8 mouse cellular contexts compared by ENCODE assay signal in genomic region chr2:148045937-148046798, GRCm38 (mm10). TPM values are rescaled to one million over a fixed set of nuclear protein-coding genes. Genes with fewer than 3 reads are reported as not detected.
A peak's percentile ranks its signal among the peaks of the same experiment; 100 is the strongest.
DNase-seq lines count a peak whose midpoint lies in the region; ATAC-seq and TF ChIP-seq lines count a peak whose summit lies in the region.

No protein-coding gene starts in this region.

- H3ac ChIP-seq in C2C12 (ENCODE audit: control insufficient read depth, insufficient read length, low read depth) = peak overlapping the region; percentile 59

- peaks cover 9% of the 10 kb centered on the region for H3K79me2 ChIP-seq in C2C12 (ENCODE audit: control insufficient read depth, insufficient read depth)

- no peaks in the 10 kb centered on the region for H3K9me3 ChIP-seq in embryonic facial prominence, embryonic 11.5 days (replicated peaks; ENCODE audit: control insufficient read depth, low read length)
- no peaks in the 10 kb centered on the region for H3K9me3 ChIP-seq in intestine, embryonic 14.5 days (ENCODE audit: control insufficient read depth, low read length)

- DNase-seq in embryonic facial prominence, embryonic 11.5 days (ENCODE audit: low spot score) = no peak
- DNase-seq in intestine, embryonic 14.5 days (ENCODE audit: low spot score) = peak; percentile 76
- peak; percentile 63 for DNase-seq in lung, postnatal 14 days
- DNase-seq in ovary, postnatal 36 days (ENCODE audit: low spot score) = no peak
- DNase-seq in right cerebral cortex, postnatal 14 days = no peak
- DNase-seq in thymus, postnatal 10 days (ENCODE audit: low spot score in 2 of 2) = no peak
- no peak for DNase-seq in right cerebral cortex, adult 2 months (ENCODE audit: low spot score in 2 of 2)

- peaks cover 13% of the 10 kb centered on the region for H3K36me3 ChIP-seq in C2C12 (ENCODE audit: control insufficient read depth, insufficient read depth)
- H3K36me3 ChIP-seq in embryonic facial prominence, embryonic 11.5 days (replicated peaks; ENCODE audit: control insufficient read depth, insufficient read depth, low read depth, low read length) = no peaks in the 10 kb centered on the region
- no peaks in the 10 kb centered on the region for H3K36me3 ChIP-seq in intestine, embryonic 14.5 days (ENCODE audit: control insufficient read depth, insufficient read depth, low read length)

- 0 out of 2 replicates have a peak, but pooled peaks have one; percentile 31 for ATAC-seq in embryonic facial prominence, embryonic 11.5 days (replicated peaks; ENCODE audit: insufficient number of reproducible peaks, low FRiP score, low TSS enrichment, low read depth)
- ATAC-seq in intestine, embryonic 14.5 days (replicated peaks; ENCODE audit: low FRiP score, low TSS enrichment, low read depth) = peak; percentile 66

- H3K4me2 ChIP-seq in embryonic facial prominence, embryonic 11.5 days (ENCODE audit: low read depth, low read length) = peak overlapping the region; percentile 19
- peak overlapping the region; percentile 61 for H3K4me2 ChIP-seq in intestine, embryonic 14.5 days (ENCODE audit: low read length)

- no peak overlapping the region for H3K27ac ChIP-seq in embryonic facial prominence, embryonic 11.5 days (replicated peaks; ENCODE audit: low read depth, low read length)
- H3K27ac ChIP-seq in intestine, embryonic 14.5 days (ENCODE audit: low read depth) = peak overlapping the region; percentile 47; the same call in 1 of the 2 replicates

- WGBS in embryonic facial prominence, embryonic 11.5 days = 1% methylated on average over 48 of the region's 65 CpGs
- WGBS in intestine, embryonic 14.5 days = under 1% methylated on average over 64 of the region's 65 CpGs

- peaks cover 2% of the 10 kb centered on the region for H3K79me3 ChIP-seq in C2C12 (ENCODE audit: low read depth)

- no peak for TF ChIP-seq CTCF in C2C12 (IDR thresholded peaks at IDR 0.05; ENCODE audit: control insufficient read depth, insufficient read depth, insufficient read length)

- H3K4me3 ChIP-seq in C2C12 (ENCODE audit: insufficient read depth, poor library complexity, severe bottlenecking) = peak overlapping the region; percentile 51
- H3K4me3 ChIP-seq in embryonic facial prominence, embryonic 11.5 days (ENCODE audit: low read depth, low read length) = peak overlapping the region; percentile 29
- H3K4me3 ChIP-seq in intestine, embryonic 14.5 days (ENCODE audit: low read depth, low read length) = peak overlapping the region; percentile 41

- H3K4me1 ChIP-seq in embryonic facial prominence, embryonic 11.5 days (ENCODE audit: control insufficient read depth, insufficient read depth, low read length) = no peaks in the 10 kb centered on the region
- H3K4me1 ChIP-seq in intestine, embryonic 14.5 days (replicated peaks; ENCODE audit: control insufficient read depth, insufficient read depth, low read length) = 0 out of 2 replicates have a peak, but pooled peaks cover 5% of the 10 kb centered on the region

- H3K9ac ChIP-seq in embryonic facial prominence, embryonic 11.5 days (replicated peaks; ENCODE audit: low read length) = no peak overlapping the region
- 0 out of 2 replicates have a peak overlapping the region, but pooled peaks have one; percentile 10 for H3K9ac ChIP-seq in intestine, embryonic 14.5 days (ENCODE audit: low read length)

- H3K27me3 ChIP-seq in C2C12 (ENCODE audit: control insufficient read depth, insufficient read depth, insufficient read length) = peaks cover 12% of the 10 kb centered on the region
- H3K27me3 ChIP-seq in embryonic facial prominence, embryonic 11.5 days (ENCODE audit: control insufficient read depth, insufficient read depth, low read length) = peaks cover 87% of the 10 kb centered on the region
- H3K27me3 ChIP-seq in intestine, embryonic 14.5 days (replicated peaks; ENCODE audit: control insufficient read depth, insufficient read depth, low read length) = peaks cover 99% of the 10 kb centered on the region

TF ChIP-seq in C2C12, 6 proteins besides CTCF, POLR2A, EP300 and RAD21:
- TF ChIP-seq FOSL1 (IDR thresholded peaks at IDR 0.05; ENCODE audit: insufficient read depth, low read length, poor library complexity, severe bottlenecking) (no peak), MYOG (IDR thresholded peaks at IDR 0.05; ENCODE audit: control insufficient read depth, extremely low read depth, insufficient read length) (no peak), MYOD1 (IDR thresholded peaks at IDR 0.05; ENCODE audit: control insufficient read depth, insufficient read length, low read depth) (no peak), USF1 (IDR thresholded peaks at IDR 0.05; ENCODE audit: low read depth) (no peak)

RNA-seq across cellular contexts. Expression of gene Foxa2, which starts 0.6 kb away (rescaled TPM):
- 3.6 TPM for polyA plus RNA-seq in C2C12 (2012; fragmentation: generic; extraction: Trizol)
- polyA plus RNA-seq in embryonic facial prominence, embryonic 11.5 days (2014; fragmentation: Nextera tagmentation; extraction: Ambion mirVana) = 1.6 and 1.9 TPM in 2 replicates
- polyA plus RNA-seq in intestine, embryonic 14.5 days (2014; fragmentation: Nextera tagmentation; extraction: Ambion mirVana) = 2.6 and 6.5 TPM in 2 replicates

Comparison
In these comparisons a context has a peak if more than half of its experiments do, and no peak if none do; other contexts are left out.
1. DNase-seq: peak in intestine, embryonic 14.5 days (single experiment) and lung, postnatal 14 days (single experiment); none in embryonic facial prominence, embryonic 11.5 days (single experiment), ovary, postnatal 36 days (single experiment), right cerebral cortex, postnatal 14 days (single experiment), thymus, postnatal 10 days (0 of 2) and right cerebral cortex, adult 2 months (0 of 2).
2. Peak in every context shown above with its lines, with median percentiles within 50 percentile points of each other: H3K4me3 ChIP-seq.